21 mouse cellular contexts compared by ENCODE assay signal in the genomic region with DNA sequence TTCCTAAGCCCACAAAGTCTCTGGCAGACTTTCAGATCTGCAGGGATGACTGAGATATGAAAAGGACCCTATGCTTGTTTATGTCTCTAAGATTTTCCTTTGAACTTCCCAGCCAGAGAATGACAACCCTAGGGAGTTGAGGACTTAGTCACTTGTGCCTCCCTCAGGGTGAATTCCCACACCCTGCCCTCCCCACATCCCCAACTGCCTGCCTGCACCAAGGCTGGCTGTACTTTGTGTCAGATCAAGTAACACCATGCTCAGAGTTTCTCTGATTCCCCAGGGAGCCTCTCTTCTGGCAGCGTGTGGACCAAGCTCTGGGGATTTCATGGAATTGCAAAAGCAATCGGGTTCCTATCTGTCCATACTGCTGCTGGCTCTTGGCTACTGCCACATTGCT.
DNase-seq lines count a peak whose midpoint lies in the region; ATAC-seq lines count a peak whose summit lies in the region.
"Had no signal": no experiment of that assay in that cellular context is flagged by ENCODE, and none has a peak within 500 bp of the region (broad histone marks: within the 10 kb centered on the region; RNA-seq: fewer than 3 reads in every experiment).

No protein-coding gene starts in this region.

- intact Hi-C loops in heart, postnatal 36 days (cut with DNase I): no loop called here

- no peak overlapping the region for H3K9ac ChIP-seq in embryonic facial prominence, embryonic 13.5 days
- H3K9ac ChIP-seq in embryonic facial prominence, embryonic 15.5 days: no peak overlapping the region
- H3K9ac ChIP-seq: forebrain, embryonic 13.5 days; heart, embryonic 15.5 days; limb, embryonic 12.5 days; liver, embryonic 12.5 days; lung, embryonic 14.5 days; midbrain, embryonic 15.5 days; neural tube, embryonic 15.5 days had no signal

- H3K27ac ChIP-seq in embryonic facial prominence, embryonic 13.5 days: no peak overlapping the region
- no peak overlapping the region for H3K27ac ChIP-seq in embryonic facial prominence, embryonic 10.5 days (replicated peaks)
- no peak overlapping the region for H3K27ac ChIP-seq in embryonic facial prominence, embryonic 15.5 days (replicated peaks)
- H3K27ac ChIP-seq: forebrain, embryonic 13.5 days; heart, embryonic 15.5 days; kidney, postnatal 0 days; limb, embryonic 12.5 days; liver, embryonic 12.5 days; midbrain, embryonic 15.5 days; neural tube, embryonic 15.5 days had no signal

- 9% methylated on average over 2 of the region's 2 CpGs for WGBS in embryonic facial prominence, embryonic 13.5 days
- 11% methylated on average over 2 of the region's 2 CpGs for WGBS in embryonic facial prominence, embryonic 10.5 days
- whole genome bisulfite sequencing in embryonic facial prominence, embryonic 15.5 days: 3% methylated on average over 2 of the region's 2 CpGs

- no peak overlapping the region for H3K4me3 ChIP-seq in embryonic facial prominence, embryonic 13.5 days
- no peak overlapping the region for H3K4me3 ChIP-seq in embryonic facial prominence, embryonic 10.5 days
- no peak overlapping the region for H3K4me3 ChIP-seq in embryonic facial prominence, embryonic 15.5 days (replicated peaks)
- H3K4me3 ChIP-seq: erythroblast, embryonic 14.5 days; forebrain, embryonic 13.5 days; heart, embryonic 15.5 days; limb, embryonic 12.5 days; liver, embryonic 12.5 days; midbrain, embryonic 15.5 days; neural tube, embryonic 15.5 days had no signal

- H3K9me3 ChIP-seq in embryonic facial prominence, embryonic 13.5 days: no peaks in the 10 kb centered on the region
- no peaks in the 10 kb centered on the region for H3K9me3 ChIP-seq in embryonic facial prominence, embryonic 10.5 days
- no peaks in the 10 kb centered on the region for H3K9me3 ChIP-seq in embryonic facial prominence, embryonic 15.5 days (replicated peaks)
- H3K9me3 ChIP-seq: forebrain, embryonic 13.5 days; heart, embryonic 15.5 days; limb, embryonic 12.5 days; liver, embryonic 12.5 days; midbrain, embryonic 15.5 days; neural tube, embryonic 15.5 days had no signal

- no peak overlapping the region for H3K4me2 ChIP-seq in embryonic facial prominence, embryonic 13.5 days
- no peak overlapping the region for H3K4me2 ChIP-seq in embryonic facial prominence, embryonic 15.5 days (replicated peaks)
- H3K4me2 ChIP-seq: forebrain, embryonic 13.5 days; heart, embryonic 15.5 days; limb, embryonic 12.5 days; liver, embryonic 12.5 days; lung, embryonic 14.5 days; midbrain, embryonic 15.5 days; neural tube, embryonic 15.5 days had no signal

- no peak for DNase-seq in embryonic facial prominence, embryonic 10.5 days (ENCODE audit: low spot score)
- DNase-seq in lung, postnatal 10 days: peak; percentile 15
- no peak for DNase-seq in lung, postnatal 25 days (ENCODE audit: low spot score)
- DNase-seq in Muller cell, postnatal 12 days (ENCODE audit: inconsistent ontology term): peak; percentile 35
- DNase-seq in urinary bladder, postnatal 25 days (ENCODE audit: low spot score): no peak
- DNase-seq in heart, postnatal 36 days: no peak
- DNase-seq: cerebellum, adult 9-11 months; lung, embryonic 14.5 days; thymus, postnatal 14 days had no signal

- ATAC-seq in embryonic facial prominence, embryonic 13.5 days (ENCODE audit: insufficient number of reproducible peaks, insufficient read depth, low FRiP score, low TSS enrichment, low read depth): peak; percentile 26; the same call in 1 of the 2 replicates
- ATAC-seq in embryonic facial prominence, embryonic 15.5 days (ENCODE audit: insufficient number of reproducible peaks, low FRiP score, low TSS enrichment, low read depth): 0 out of 2 replicates have a peak, but pooled peaks have one; percentile 47
- ATAC-seq: forebrain, embryonic 13.5 days; hindbrain, embryonic 16.5 days; intestine, embryonic 16.5 days; liver, embryonic 12.5 days; midbrain, embryonic 15.5 days had no signal

- no peaks in the 10 kb centered on the region for H3K4me1 ChIP-seq in embryonic facial prominence, embryonic 13.5 days
- peaks cover 3% of the 10 kb centered on the region; the same call in 1 of the 2 replicates for H3K4me1 ChIP-seq in embryonic facial prominence, embryonic 10.5 days
- no peaks in the 10 kb centered on the region for H3K4me1 ChIP-seq in embryonic facial prominence, embryonic 15.5 days
- H3K4me1 ChIP-seq: forebrain, embryonic 13.5 days; heart, embryonic 15.5 days; limb, embryonic 12.5 days; liver, embryonic 12.5 days; midbrain, embryonic 15.5 days; neural tube, embryonic 15.5 days had no signal

- H3K27me3 ChIP-seq in embryonic facial prominence, embryonic 13.5 days: no peaks in the 10 kb centered on the region
- no peaks in the 10 kb centered on the region for H3K27me3 ChIP-seq in embryonic facial prominence, embryonic 10.5 days (replicated peaks; ENCODE audit: low read depth, poor library complexity, severe bottlenecking)
- no peaks in the 10 kb centered on the region for H3K27me3 ChIP-seq in embryonic facial prominence, embryonic 15.5 days
- H3K27me3 ChIP-seq: forebrain, embryonic 13.5 days; heart, embryonic 15.5 days; limb, embryonic 12.5 days; liver, embryonic 12.5 days; midbrain, embryonic 15.5 days; neural tube, embryonic 15.5 days had no signal

- no peaks in the 10 kb centered on the region for H3K36me3 ChIP-seq in embryonic facial prominence, embryonic 13.5 days
- no peaks in the 10 kb centered on the region for H3K36me3 ChIP-seq in embryonic facial prominence, embryonic 10.5 days (replicated peaks)
- no peaks in the 10 kb centered on the region for H3K36me3 ChIP-seq in embryonic facial prominence, embryonic 15.5 days
- H3K36me3 ChIP-seq: heart, embryonic 15.5 days; limb, embryonic 12.5 days; liver, embryonic 12.5 days; midbrain, embryonic 15.5 days; neural tube, embryonic 15.5 days had no signal

Comparison
In these comparisons a context has a peak if more than half of its experiments do, and no peak if none do; other contexts are left out.
1. DNase-seq: peak in lung, postnatal 10 days (single experiment) and Muller cell, postnatal 12 days (single experiment); none in embryonic facial prominence, embryonic 10.5 days (single experiment), lung, postnatal 25 days (single experiment), urinary bladder, postnatal 25 days (single experiment) and heart, postnatal 36 days (0 of 2).